Mouse (Mus musculus) neural tube, embryonic 12.5 days (tissue): ENCODE results near the gene Capza1. TPM values are rescaled to one million over a fixed set of nuclear protein-coding genes. Genes with fewer than 3 reads are reported as not detected.
"Not testable (repeated sequence)": the region's sequence is repeated elsewhere in the genome, so short reads cannot be mapped to it uniquely, and the experiment has no call there.

ENCODE experiments used
- ATAC-seq: fragments of 200-750 bp; cut with Nextera tagmentation; 2 replicates; pipeline ENCODE4 v1.8.0; 2017; ENCODE audit warnings: low read depth, mild to moderate bottlenecking, moderate TSS enrichment, moderate library complexity; ENCODE audit not compliant: low FRiP score
- H3K27ac ChIP-seq: fragments of 300-500 bp; sonication (generic); 2 replicates; pipeline ENCODE4 v1.5.1; 2016
- H3K27me3 ChIP-seq: fragments of 300-500 bp; sonication (generic); replicated peaks from 2 replicates; pipeline ENCODE4 v1.6.1; 2016; ENCODE audit warnings: mild to moderate bottlenecking
- H3K36me3 ChIP-seq: fragments of 300-500 bp; sonication (generic); 2 replicates; pipeline ENCODE4 v1.6.1; 2016; ENCODE audit warnings: mild to moderate bottlenecking
- H3K4me1 ChIP-seq: fragments of 300-500 bp; sonication (generic); 2 replicates; pipeline ENCODE4 v1.6.1; 2016
- H3K4me2 ChIP-seq: fragments of 300-500 bp; sonication (generic); replicated peaks from 2 replicates; pipeline ENCODE4 v1.6.1; 2016; ENCODE audit warnings: mild to moderate bottlenecking
- H3K4me3 ChIP-seq: fragments of 300-500 bp; sonication (generic); 2 replicates; pipeline ENCODE4 v1.5.1; 2016
- H3K9ac ChIP-seq: fragments of 300-500 bp; sonication (generic); 2 replicates; pipeline ENCODE4 v1.6.1; 2016; ENCODE audit warnings: mild to moderate bottlenecking
- H3K9me3 ChIP-seq: fragments of 300-500 bp; sonication (generic); 2 replicates; pipeline ENCODE4 v1.6.1; 2016; ENCODE audit warnings: mild to moderate bottlenecking
- WGBS: fragments of 180-500 bp; shearing (Covaris S2); methylation state at CpG from one replicate; pipeline ENCODE4 v1.1.7; 2016; 5-methylcytosine and 5-hydroxymethylcytosine counted together
- polyA plus RNA-seq: library from polyadenylated mRNA; unstranded; fragments of >200 nt; fragmentation: Nextera tagmentation; extraction: Ambion mirVana; gene quantifications from 2 replicates; pipeline ENCODE4 v1.2.1, GENCODE M21; 2016

Gene Capza1
- polyA plus RNA-seq, result 203 and 216 TPM in 2 replicates

DNA sequence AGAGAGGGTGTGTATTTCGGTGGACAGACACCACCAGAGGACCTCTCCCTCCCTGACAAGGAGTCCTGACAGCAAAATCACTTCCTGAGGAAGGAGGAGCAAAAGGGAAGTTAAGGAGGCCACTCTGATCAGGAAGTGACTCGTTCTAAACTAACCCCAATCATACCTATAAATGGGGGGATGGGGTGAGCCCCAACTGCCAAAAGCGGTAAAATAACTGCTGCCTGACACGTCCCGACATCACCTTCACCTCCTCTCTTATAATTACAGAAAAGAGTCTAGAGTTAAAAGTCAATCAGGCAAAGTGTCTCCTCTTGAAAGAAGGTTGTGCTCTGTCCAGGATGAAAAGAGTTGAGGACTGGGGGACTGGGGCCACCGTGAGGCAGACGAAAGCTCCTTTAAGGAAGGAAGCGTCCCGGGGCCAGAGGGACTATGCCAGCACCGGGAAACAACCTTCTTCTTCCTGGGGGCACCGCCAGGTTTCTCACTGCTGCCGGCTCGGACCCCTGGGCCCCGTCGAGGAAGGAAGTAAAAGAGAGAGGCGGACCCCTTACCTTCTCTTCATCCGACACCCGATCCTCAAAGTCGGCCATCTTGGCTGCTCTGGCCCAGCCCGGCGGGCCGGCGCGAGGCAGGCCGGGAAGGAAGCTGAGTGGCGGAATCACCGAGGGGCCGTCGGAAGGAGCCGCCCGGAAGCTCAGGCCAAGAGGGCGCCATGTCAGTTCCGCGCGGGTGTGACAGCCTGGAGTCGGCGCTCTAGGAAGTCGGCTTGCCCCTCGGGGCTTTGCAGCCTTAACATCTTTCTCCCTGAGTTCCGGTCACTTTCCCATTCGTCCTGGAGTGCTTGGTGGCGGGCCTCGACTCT is at the start of gene Capza1, which contains the start of gene St7l:
TSS of gene Capza1 (minus strand) at position 720 of the 865 bp plus-strand sequence.
TSS of gene St7l (plus strand) at position 220 of the 865 bp plus-strand sequence.
- WGBS, result under 1% methylated on average over 43 of the region's 43 CpGs
- peak within 1 kb of the TSS; percentile 80 for H3K4me2 ChIP-seq

DNA sequence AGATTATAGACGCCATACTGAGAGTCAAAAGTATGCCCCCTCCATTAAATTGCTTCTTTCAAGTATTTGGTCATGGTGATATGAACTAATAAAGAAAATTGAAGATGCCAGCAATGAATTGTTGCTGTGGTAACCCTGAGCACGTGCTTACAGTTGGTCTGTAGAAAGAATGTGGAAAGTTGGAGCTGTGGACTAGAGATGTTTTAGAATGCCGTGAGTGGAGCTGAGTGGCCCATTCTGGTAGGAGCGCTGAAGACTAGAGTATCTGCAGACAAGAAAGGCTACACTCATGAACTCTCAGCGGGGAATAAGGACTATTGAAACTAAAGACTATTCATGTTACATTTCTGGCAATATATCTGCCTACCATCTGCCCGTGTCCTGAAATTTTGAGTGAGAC is 44.9 kb upstream of the Capza1 start:
- Histone ChIP-seq H3K27ac (no peak overlapping the region), H3K4me2 (no peak overlapping the region), H3K9me3 (no peaks in the 10 kb centered on the region), H3K36me3 (peaks cover 28% of the 10 kb centered on the region), H3K4me3 (no peak overlapping the region), H3K9ac (no peak overlapping the region), H3K27me3 (no peaks in the 10 kb centered on the region), H3K4me1 (no peaks in the 10 kb centered on the region)
- ATAC-seq, result no peak
- WGBS, result 82% methylated on average over 6 of the region's 6 CpGs

More for the DNA sequence above, at the start of gene Capza1, which contains the start of gene St7l:
- H3K4me3 ChIP-seq, result peak within 1 kb of the TSS; percentile 87
- peaks cover 25% of the 10 kb centered on the region for H3K4me1 ChIP-seq
- H3K27ac ChIP-seq, result peak within 1 kb of the TSS; percentile 87
- H3K9ac ChIP-seq, result peak within 1 kb of the TSS; percentile 90
- H3K36me3 ChIP-seq, result peaks cover 4% of the 10 kb centered on the region; the same call in 1 of the 2 replicates
- H3K9me3 ChIP-seq, result no peaks in the 10 kb centered on the region
- peak; percentile 98 for ATAC-seq
- no peaks in the 10 kb centered on the region for H3K27me3 ChIP-seq

DNA sequence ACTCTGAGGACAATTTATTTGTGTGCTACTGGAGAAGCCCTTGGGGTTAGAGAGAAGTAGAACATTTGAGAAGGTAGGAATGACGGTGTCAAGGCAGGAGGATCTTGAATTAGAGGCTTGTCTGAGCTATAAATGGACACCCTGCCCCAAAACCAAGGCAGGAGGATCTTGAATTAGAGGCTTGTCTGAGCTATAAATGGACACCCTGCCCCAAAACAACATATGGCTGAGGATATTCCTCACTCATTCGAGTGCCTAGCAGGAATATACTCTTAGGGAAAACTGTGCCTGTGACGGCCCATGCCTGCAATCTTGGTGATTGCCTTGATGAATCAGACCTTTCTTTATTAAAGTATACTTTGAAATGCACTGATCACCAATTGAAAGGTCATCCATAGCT is 41.7 kb upstream of the Capza1 start:
- no peak for ATAC-seq
- Histone ChIP-seq H3K9me3 (no peaks in the 10 kb centered on the region), H3K4me3 (no peak overlapping the region), H3K36me3 (peaks cover 25% of the 10 kb centered on the region), H3K27ac (no peak overlapping the region), H3K27me3 (no peaks in the 10 kb centered on the region), H3K4me2 (no peak overlapping the region), H3K9ac (no peak overlapping the region), H3K4me1 (no peaks in the 10 kb centered on the region)
- 86% methylated on average over 3 of the region's 3 CpGs for WGBS

DNA sequence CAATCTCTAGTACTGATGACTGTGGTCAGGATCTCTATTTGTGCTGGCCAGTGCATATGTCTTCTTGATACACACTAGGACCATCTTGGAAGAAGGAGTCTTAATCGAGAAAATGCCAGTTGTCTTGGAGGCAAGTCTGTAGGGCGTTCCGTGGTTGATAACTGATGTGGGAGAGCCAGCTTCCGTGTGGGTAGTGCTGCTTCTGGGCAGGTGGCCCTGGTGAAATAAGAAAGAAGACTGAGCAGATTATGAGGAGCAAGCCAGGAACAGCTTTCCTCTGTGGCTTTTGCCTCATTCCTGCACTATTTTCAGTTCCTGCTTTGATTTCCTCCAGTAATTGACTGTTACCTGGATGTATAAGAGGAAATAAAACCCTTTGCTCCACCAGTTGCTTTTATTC is 41.1 kb upstream of the Capza1 start:
- Histone ChIP-seq H3K9me3 (no peaks in the 10 kb centered on the region), H3K9ac (no peak overlapping the region), H3K27me3 (no peaks in the 10 kb centered on the region), H3K27ac (no peak overlapping the region), H3K4me1 (no peaks in the 10 kb centered on the region), H3K4me3 (no peak overlapping the region), H3K36me3 (peaks cover 22% of the 10 kb centered on the region), H3K4me2 (no peak overlapping the region)
- 93% methylated on average over 4 of the region's 4 CpGs for WGBS
- ATAC-seq, result no peak

DNA sequence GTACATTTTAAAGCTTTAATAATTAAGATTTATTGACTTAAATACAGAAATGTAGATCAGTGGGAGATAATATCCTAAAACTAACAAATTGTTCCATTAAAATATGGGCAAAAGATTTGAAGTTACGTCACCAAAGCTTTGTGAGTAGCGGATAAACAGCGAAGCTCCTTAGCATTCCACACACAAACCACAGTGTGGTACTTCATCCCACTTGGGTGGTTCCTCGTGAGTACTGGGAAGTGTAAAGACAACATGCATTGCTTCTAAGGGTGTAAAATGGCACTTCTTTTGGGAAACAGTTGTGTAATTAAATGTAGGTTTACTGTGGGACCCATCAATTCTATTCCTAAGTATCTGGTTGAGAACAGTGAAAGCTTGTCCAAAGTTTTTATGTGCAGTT is 36.8 kb upstream of the Capza1 start:
- no peak for ATAC-seq
- H3K36me3 ChIP-seq, result peaks cover 32% of the 10 kb centered on the region
- H3K27me3 ChIP-seq, result no peaks in the 10 kb centered on the region

DNA sequence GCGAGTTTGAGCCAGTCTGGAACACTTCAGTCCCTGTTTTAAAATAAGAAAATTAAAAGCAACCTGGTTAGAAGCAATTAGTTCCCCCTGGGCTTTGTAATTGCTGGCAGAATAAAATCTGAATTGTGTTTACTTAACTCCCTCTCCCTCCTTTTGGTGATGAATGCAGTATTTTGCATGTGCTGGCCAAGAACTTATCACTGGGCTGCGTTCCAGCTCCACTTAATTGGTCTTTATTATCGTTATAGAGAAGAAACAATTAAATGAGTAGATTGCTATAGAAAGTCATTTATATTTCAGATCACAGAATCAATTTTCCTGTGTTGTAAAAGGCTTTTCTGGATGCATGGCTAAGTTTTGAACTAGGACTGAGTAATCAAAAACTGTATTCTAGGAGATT is 31.8 kb upstream of the Capza1 start:
- Histone ChIP-seq H3K27me3 (no peaks in the 10 kb centered on the region), H3K9ac (no peak overlapping the region), H3K36me3 (peaks cover 30% of the 10 kb centered on the region), H3K4me2 (no peak overlapping the region), H3K9me3 (no peaks in the 10 kb centered on the region), H3K4me1 (no peaks in the 10 kb centered on the region), H3K4me3 (no peak overlapping the region), H3K27ac (no peak overlapping the region)
- no peak for ATAC-seq
- WGBS, result 91% methylated on average over 3 of the region's 3 CpGs

More for the DNA sequence above, 36.8 kb upstream of the Capza1 start:
- 93% methylated on average over 4 of the region's 4 CpGs for WGBS
- Histone ChIP-seq H3K4me2 (no peak overlapping the region), H3K27ac (no peak overlapping the region), H3K9me3 (no peaks in the 10 kb centered on the region), H3K4me1 (no peaks in the 10 kb centered on the region), H3K4me3 (no peak overlapping the region), H3K9ac (no peak overlapping the region)

DNA sequence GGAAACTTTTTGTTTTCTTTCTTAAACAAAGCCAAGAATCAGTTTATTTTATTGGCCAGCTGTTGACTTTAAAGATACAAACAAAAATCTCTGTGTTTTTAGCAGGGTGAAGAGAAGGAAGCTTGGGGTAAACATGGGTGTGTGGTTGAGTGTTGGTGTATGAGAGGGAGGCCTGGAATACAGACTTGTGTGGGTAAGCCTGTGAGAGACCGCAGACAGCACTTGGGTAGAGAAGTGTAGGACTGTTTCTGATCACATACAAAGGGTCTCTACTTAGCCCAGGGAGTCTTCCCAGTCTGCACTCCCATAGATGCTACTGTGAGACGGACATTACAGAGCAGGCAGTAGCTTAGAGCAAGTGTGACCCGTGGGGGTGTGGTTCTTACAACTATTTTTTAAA is 24.3 kb upstream of the Capza1 start:
- 87% methylated on average over 3 of the region's 3 CpGs for WGBS
- no peak for ATAC-seq

DNA sequence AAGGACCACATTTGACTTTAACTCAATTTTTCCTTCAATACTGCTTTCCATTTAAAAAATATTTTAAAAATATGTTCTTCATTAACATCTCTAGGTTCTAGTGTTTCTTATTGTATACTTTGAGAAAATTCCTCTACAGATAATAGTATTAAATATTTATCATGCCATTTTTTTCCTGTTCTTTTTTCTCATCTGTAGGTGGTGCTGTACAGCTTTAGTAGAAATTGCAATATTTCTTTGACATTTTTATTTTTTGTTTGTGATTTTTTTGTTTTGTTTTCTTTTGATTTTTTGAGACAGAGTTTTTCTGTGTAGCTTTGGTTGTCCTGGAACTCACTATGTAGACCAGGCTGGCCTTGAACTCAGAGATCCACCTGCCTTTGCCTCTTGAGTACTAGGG is 5.3 kb upstream of the Capza1 start:
- no peak overlapping the region for H3K4me2 ChIP-seq
- peaks cover 10% of the 10 kb centered on the region for H3K4me1 ChIP-seq
- no peak overlapping the region for H3K9ac ChIP-seq
- peaks cover 44% of the 10 kb centered on the region for H3K36me3 ChIP-seq
- no peak for ATAC-seq
- no peak overlapping the region for H3K4me3 ChIP-seq
- H3K27ac ChIP-seq, result no peak overlapping the region
- no peaks in the 10 kb centered on the region for H3K27me3 ChIP-seq
- no peaks in the 10 kb centered on the region for H3K9me3 ChIP-seq

More for the DNA sequence above, 24.3 kb upstream of the Capza1 start:
- Histone ChIP-seq H3K27me3 (no peaks in the 10 kb centered on the region), H3K36me3 (peaks cover 31% of the 10 kb centered on the region), H3K9me3 (no peaks in the 10 kb centered on the region), H3K4me1 (no peaks in the 10 kb centered on the region), H3K27ac (no peak overlapping the region), H3K4me2 (no peak overlapping the region), H3K4me3 (no peak overlapping the region), H3K9ac (no peak overlapping the region)

DNA sequence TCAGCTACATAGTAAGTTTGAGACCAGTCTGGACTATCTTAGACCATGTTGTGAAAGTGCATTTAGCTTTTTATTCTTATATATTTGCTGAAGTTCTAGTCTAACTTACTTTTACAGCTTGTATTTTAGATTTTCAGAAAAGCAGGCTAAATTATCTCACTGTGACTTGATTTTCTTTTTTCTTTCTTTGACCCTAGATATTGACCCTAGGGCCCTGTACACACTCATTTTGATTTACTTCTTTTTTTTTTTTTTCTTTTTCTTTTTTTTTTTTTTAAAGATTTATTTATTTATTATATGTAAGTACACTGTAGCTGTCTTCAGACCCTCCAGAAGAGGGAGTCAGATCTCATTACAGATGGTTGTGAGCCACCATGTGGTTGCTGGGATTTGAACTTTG is 2.4 kb upstream of the Capza1 start:
- not testable (repeated sequence) for ATAC-seq, H3K27ac ChIP-seq, H3K9me3 ChIP-seq, H3K27me3 ChIP-seq, H3K9ac ChIP-seq, H3K4me3 ChIP-seq
- H3K36me3 ChIP-seq, result peaks cover 17% of the 10 kb centered on the region
- H3K4me2 ChIP-seq, result peak overlapping the region; percentile 80; the same call in 1 of the 2 replicates
- peaks cover 24% of the 10 kb centered on the region for H3K4me1 ChIP-seq

DNA sequence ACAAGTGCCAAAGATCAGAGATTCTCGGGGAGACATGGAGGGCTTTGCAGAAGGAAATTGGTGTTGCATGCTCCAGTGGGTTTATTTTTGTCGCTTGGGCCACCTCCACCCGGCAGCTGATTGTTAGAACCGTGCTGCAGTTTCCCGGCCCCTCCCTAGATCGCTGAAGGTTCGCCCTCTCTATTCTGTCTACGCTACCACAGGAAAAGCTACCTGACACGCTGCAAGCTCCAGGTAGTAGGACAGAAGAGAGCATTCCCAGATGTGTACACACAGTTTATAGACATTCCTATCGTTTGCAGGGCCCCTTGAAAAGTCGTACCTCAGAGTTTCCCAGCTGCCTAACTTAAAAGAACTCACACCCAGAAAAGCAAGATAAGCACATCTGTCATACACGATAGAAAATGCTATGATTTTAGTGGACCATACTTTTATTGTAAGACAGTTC is 1.1 kb upstream of the Capza1 start:
- WGBS, result 2% methylated on average over 12 of the region's 12 CpGs
- Histone ChIP-seq H3K9me3 (no peaks in the 10 kb centered on the region), H3K27ac (peak overlapping the region; percentile 87; the same call in 1 of the 2 replicates), H3K9ac (peak overlapping the region; percentile 90), H3K27me3 (no peaks in the 10 kb centered on the region), H3K4me3 (peak overlapping the region; percentile 87), H3K36me3 (peaks cover 6% of the 10 kb centered on the region; the same call in 1 of the 2 replicates), H3K4me1 (peaks cover 25% of the 10 kb centered on the region), H3K4me2 (peak overlapping the region; percentile 80)
- ATAC-seq, result peak; percentile 10

DNA sequence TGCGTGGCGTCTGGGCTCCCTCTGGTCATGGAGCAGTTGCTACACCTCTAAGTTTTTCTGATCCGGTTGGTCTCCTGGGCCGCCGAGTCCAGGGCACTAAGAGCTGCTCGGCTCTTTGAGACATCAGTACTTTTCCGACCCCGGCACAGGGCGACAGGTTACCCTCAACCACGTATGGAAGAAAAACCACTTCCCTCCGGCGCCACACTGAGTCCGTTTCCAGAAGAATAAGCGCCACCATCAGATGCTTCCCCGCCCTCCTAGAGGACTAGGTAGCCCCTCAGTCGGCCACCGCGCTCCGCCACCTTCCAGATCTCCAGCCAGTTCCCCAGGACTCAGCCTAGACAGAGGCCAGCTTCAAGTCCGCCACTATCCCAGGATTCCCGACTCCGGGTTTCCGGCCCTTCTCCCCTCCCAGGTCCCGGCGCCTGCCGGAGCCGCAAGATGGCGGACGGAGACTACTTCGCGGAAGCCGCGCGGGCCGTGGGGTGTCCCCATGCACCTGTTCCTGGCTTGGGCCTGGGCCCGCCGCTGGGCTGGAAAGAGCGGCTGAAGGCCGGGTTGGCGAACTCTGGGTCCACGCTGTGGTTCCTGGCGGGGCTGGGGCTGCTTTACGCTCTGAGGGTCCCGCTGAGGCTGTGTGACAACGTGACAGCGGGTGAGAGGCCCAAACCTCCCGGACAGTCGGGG is 491 bp upstream of the Capza1 start:
- whole genome bisulfite sequencing, result under 1% methylated on average over 48 of the region's 48 CpGs
- Histone ChIP-seq H3K4me2 (peak overlapping the region; percentile 80), H3K9ac (peak overlapping the region; percentile 90), H3K36me3 (peaks cover 4% of the 10 kb centered on the region; the same call in 1 of the 2 replicates), H3K4me3 (peak overlapping the region; percentile 87), H3K27me3 (no peaks in the 10 kb centered on the region), H3K9me3 (no peaks in the 10 kb centered on the region), H3K4me1 (peaks cover 25% of the 10 kb centered on the region), H3K27ac (peak overlapping the region; percentile 87)
- ATAC-seq, result peak; percentile 94

DNA sequence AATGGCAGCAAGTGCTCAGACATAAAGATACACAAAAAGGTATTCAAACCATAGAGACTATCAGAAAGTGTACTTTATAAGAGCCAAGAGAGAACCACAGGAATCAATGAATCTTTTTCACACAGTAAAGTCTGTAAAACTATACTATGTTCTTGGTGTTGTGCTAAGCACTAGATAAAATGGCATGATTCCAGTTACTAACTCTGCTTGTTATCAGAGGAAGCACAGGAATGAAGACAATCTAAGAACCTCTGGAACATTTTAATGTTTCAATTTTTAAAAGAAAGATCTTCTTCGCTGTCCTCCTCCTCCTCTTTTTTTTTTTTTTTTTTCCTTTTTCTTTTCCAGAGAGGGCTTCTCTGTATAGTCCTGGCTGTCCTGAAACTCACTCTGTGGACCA is 5.7 kb downstream of the Capza1 start:
- ATAC-seq, result no peak
- no peak overlapping the region for H3K9ac ChIP-seq
- H3K27ac ChIP-seq, result no peak overlapping the region
- H3K9me3 ChIP-seq, result no peaks in the 10 kb centered on the region
- H3K4me3 ChIP-seq, result no peak overlapping the region
- H3K4me2 ChIP-seq, result no peak overlapping the region
- 100% methylated on average over 1 of the region's 1 CpGs for WGBS
- H3K27me3 ChIP-seq, result no peaks in the 10 kb centered on the region
- peaks cover 13% of the 10 kb centered on the region for H3K4me1 ChIP-seq
- H3K36me3 ChIP-seq, result peaks cover 18% of the 10 kb centered on the region
